Mouse (Mus musculus): ENCODE measurements around the gene Syndig1.

DNA sequence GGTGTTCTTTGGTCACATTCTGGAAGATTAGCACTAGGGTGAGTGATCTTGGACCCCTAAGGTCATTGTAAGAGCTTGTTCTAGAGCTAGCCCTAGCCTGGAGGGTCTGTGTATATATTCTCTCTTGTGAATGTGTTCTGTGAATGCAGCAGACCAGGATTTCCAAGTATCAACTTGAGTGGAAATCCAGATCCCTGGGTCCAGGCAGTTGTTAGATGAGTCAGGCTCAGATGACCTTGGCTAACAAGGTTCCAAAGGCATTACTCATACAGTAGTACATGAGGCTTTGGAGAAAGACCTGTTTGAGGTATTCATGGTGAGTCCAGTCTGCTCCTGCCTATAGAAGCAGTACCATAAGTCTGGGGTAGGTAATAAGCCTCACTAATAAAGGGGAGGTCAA, 103.1 kb downstream of the Syndig1 start:
- TF ChIP-seq CTCF (IDR thresholded peaks at IDR 0.05; ENCODE audit: insufficient read depth, low read depth, low read length), result no peak
- no peak for TF ChIP-seq POLR2A (IDR thresholded peaks at IDR 0.05; ENCODE audit: insufficient read depth, low read depth, low read length)
